Mouse (Mus musculus): ENCODE measurements around the gene Crebzf. TPM values are rescaled to one million over a fixed set of nuclear protein-coding genes. Genes with fewer than 3 reads are reported as not detected.

Crebzf gene
- polyA plus RNA-seq, 1 experiment from 2014 or later = 53.5 TPM

DNA sequence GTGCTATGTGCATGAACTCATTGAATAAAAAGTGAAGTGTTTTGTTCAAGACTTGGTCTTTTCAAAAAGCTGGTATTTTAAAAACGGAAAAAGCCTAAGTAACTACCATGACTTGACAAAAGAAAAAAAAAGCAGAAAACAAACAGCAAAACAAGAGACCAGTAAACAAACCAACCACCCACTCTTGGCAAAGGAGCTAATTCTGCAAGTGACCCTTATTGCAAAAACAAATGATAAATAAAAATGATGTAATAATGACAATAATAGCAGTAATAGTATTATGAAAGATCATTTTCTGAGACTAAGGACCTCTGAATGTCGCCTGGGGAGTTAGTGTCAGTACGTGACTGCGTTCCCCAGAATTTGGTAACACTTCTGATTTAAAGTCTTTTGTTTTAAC, 459 bp upstream of the Crebzf start:
- H3K27ac ChIP-seq (replicated peaks; ENCODE audit: low read depth, low read length) = no peak overlapping the region

DNA sequence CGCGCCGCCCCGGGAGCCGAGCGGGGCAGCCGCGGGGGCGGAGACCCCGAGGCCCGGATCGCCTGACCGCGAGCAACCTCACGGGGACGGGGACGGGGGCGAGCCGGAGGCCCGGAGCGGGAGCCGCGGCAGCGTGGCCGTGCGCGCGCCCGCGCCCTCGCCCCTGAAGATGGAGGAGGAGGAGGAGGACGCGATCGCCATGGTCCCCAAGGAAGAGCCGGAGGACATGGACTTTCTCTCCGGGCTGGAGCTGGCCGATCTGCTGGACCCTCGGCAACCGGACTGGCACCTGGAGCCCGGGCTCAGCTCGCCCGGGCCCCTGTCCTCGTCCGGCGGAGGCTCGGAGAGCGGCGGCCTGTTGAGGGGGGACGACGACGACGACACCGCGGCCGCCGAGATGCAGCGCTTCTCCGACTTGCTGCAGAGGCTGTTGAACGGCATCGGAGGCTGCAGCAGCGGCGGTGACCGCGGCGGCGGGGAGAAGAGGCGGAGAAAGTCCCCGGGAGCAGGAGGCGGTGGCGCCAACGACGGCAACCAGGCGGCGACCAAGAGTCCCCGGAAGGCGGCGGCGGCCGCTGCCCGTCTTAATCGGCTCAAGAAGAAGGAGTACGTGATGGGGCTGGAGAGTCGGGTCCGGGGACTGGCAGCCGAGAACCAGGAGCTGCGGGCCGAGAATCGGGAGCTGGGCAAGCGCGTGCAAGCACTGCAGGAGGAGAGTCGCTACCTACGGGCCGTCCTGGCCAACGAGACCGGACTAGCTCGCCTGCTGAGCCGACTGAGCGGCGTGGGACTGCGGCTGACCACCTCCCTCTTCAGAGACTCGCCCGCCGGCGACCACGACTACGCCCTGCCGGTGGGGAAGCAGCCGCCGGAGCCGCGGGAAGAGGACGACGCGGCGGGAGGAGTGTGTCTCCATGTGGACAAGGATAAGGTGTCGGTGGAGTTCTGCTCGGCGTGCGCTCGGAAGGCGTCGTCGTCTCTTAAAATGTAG, 867 bp downstream of the Crebzf start:
- no peaks in the 10 kb centered on the region for H3K36me3 ChIP-seq (replicated peaks; ENCODE audit: control insufficient read depth, insufficient read depth, low read depth, low read length)
- DNase-seq (ENCODE audit: low spot score) (peak; percentile 74), ATAC-seq (replicated peaks; ENCODE audit: insufficient number of reproducible peaks, low FRiP score, low TSS enrichment, low read depth) (peak; percentile 80)
- peak overlapping the region; percentile 97 for H3K4me3 ChIP-seq (ENCODE audit: low read depth, low read length)
- under 1% methylated on average over 110 of the region's 123 CpGs for WGBS
- H3K4me2 ChIP-seq (ENCODE audit: low read depth, low read length) = peak overlapping the region; percentile 61
- no peaks in the 10 kb centered on the region for H3K9me3 ChIP-seq (replicated peaks; ENCODE audit: control insufficient read depth, low read length)
- H3K27me3 ChIP-seq (ENCODE audit: control insufficient read depth, insufficient read depth, low read length) = no peaks in the 10 kb centered on the region
- no peaks in the 10 kb centered on the region for H3K4me1 ChIP-seq (ENCODE audit: control insufficient read depth, insufficient read depth, low read length)
- peak overlapping the region; percentile 97 for H3K27ac ChIP-seq (replicated peaks; ENCODE audit: low read depth, low read length)
- H3K9ac ChIP-seq (replicated peaks; ENCODE audit: low read length) = peak overlapping the region; percentile 99

More for the DNA sequence above, 459 bp upstream of the Crebzf start:
- H3K4me1 ChIP-seq (ENCODE audit: control insufficient read depth, insufficient read depth, low read length) = no peaks in the 10 kb centered on the region
- H3K9ac ChIP-seq (replicated peaks; ENCODE audit: low read length) = peak overlapping the region; percentile 99
- no peaks in the 10 kb centered on the region for H3K27me3 ChIP-seq (ENCODE audit: control insufficient read depth, insufficient read depth, low read length)
- peak overlapping the region; percentile 46 for H3K4me2 ChIP-seq (ENCODE audit: low read depth, low read length)
- DNase-seq (ENCODE audit: low spot score) = peak; percentile 18
- peak overlapping the region; percentile 97 for H3K4me3 ChIP-seq (ENCODE audit: low read depth, low read length)
- 15% methylated on average over 4 of the region's 4 CpGs for WGBS
- no peaks in the 10 kb centered on the region for H3K9me3 ChIP-seq (replicated peaks; ENCODE audit: control insufficient read depth, low read length)
- ATAC-seq (replicated peaks; ENCODE audit: insufficient number of reproducible peaks, low FRiP score, low TSS enrichment, low read depth) = no peak
- no peaks in the 10 kb centered on the region for H3K36me3 ChIP-seq (replicated peaks; ENCODE audit: control insufficient read depth, insufficient read depth, low read depth, low read length)

- Histone ChIP-seq H3K4me1 (ENCODE audit: control insufficient read depth, insufficient read depth, low read length) (no peaks in the 10 kb centered on the region), H3K9ac (replicated peaks; ENCODE audit: low read length) (peak overlapping the region; percentile 99), H3K9me3 (replicated peaks; ENCODE audit: control insufficient read depth, low read length) (no peaks in the 10 kb centered on the region), H3K36me3 (replicated peaks; ENCODE audit: control insufficient read depth, insufficient read depth, low read depth, low read length) (no peaks in the 10 kb centered on the region), H3K27ac (replicated peaks; ENCODE audit: low read depth, low read length) (no peak overlapping the region; the same call in 1 of the 2 replicates), H3K27me3 (ENCODE audit: control insufficient read depth, insufficient read depth, low read length) (no peaks in the 10 kb centered on the region), H3K4me3 (ENCODE audit: low read depth, low read length) (peak overlapping the region; percentile 97), H3K4me2 (ENCODE audit: low read depth, low read length) (peak overlapping the region; percentile 61)
- DNase-seq (ENCODE audit: low spot score) (peak; percentile 7), ATAC-seq (replicated peaks; ENCODE audit: insufficient number of reproducible peaks, low FRiP score, low TSS enrichment, low read depth) (no peak)
- under 1% methylated on average over 6 of the region's 6 CpGs for WGBS
These were observed 1.7 kb downstream of the Crebzf start for GRCm38 (mm10) chr7:90444206-90444605.

DNA sequence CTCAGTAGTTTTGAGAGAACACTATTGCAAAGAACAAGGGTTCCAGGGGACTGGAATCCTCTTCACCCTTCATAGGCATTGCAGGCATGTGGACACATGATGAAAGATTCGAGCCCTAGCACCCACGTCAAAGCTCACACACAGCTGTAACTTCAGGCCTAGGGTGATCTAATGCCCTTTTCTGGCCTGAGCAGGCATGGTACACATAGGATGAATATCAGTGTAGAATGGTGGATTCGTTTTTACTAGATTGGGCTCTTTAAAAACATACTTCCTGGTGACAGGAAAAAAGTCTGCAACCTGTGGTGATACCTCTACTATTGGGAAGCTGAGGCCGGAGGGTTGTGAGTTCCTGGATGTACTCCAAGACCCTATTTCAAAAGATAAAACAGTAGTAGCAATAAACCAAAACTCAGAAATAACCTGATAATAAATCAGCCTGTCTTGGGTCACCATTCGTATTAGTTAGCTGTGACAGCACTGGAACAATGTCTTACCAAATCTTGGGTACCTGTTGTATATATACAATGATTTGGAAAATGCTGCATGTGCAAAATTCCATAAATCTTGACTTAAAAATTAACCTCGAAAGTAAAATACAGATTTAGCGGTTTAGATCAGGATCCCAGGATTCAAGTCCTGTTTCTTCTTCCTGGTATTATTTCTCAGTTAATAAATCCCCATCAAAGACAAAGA, 13.8 kb downstream of the Crebzf start:
- no peak overlapping the region for H3K27ac ChIP-seq (replicated peaks; ENCODE audit: low read depth, low read length)
- no peaks in the 10 kb centered on the region for H3K27me3 ChIP-seq (ENCODE audit: control insufficient read depth, insufficient read depth, low read length)
- H3K4me1 ChIP-seq (ENCODE audit: control insufficient read depth, insufficient read depth, low read length) = no peaks in the 10 kb centered on the region; the same call in 1 of the 2 replicates
- peaks cover 2% of the 10 kb centered on the region for H3K36me3 ChIP-seq (replicated peaks; ENCODE audit: control insufficient read depth, insufficient read depth, low read depth, low read length)
- H3K4me3 ChIP-seq (ENCODE audit: low read depth, low read length) = peak overlapping the region; percentile 68
- 37% methylated on average over 7 of the region's 7 CpGs for WGBS
- peak overlapping the region; percentile 61 for H3K4me2 ChIP-seq (ENCODE audit: low read depth, low read length)
- H3K9ac ChIP-seq (replicated peaks; ENCODE audit: low read length) = peak overlapping the region; percentile 76; the same call in 1 of the 2 replicates
- ATAC-seq (replicated peaks; ENCODE audit: insufficient number of reproducible peaks, low FRiP score, low TSS enrichment, low read depth) (no peak), DNase-seq (ENCODE audit: low spot score) (no peak)
- no peaks in the 10 kb centered on the region for H3K9me3 ChIP-seq (replicated peaks; ENCODE audit: control insufficient read depth, low read length)

GRCm38 (mm10) chr7:90456845-90457468, 14.4 kb downstream of the Crebzf start, which contains the start of gene Tmem126a:
Gene Tmem126a, minus strand, starts transcription at chr7:90457229.
- DNase-seq (ENCODE audit: low spot score) (peak; percentile 92), ATAC-seq (replicated peaks; ENCODE audit: insufficient number of reproducible peaks, low FRiP score, low TSS enrichment, low read depth) (peak; percentile 96)
- Histone ChIP-seq H3K4me2 (ENCODE audit: low read depth, low read length) (peak within 1 kb of the TSS; percentile 61), H3K9me3 (replicated peaks; ENCODE audit: control insufficient read depth, low read length) (no peaks in the 10 kb centered on the region), H3K9ac (replicated peaks; ENCODE audit: low read length) (peak within 1 kb of the TSS; percentile 76), H3K4me3 (ENCODE audit: low read depth, low read length) (peak within 1 kb of the TSS; percentile 68), H3K4me1 (ENCODE audit: control insufficient read depth, insufficient read depth, low read length) (no peaks in the 10 kb centered on the region; the same call in 1 of the 2 replicates), H3K27ac (replicated peaks; ENCODE audit: low read depth, low read length) (peak within 1 kb of the TSS; percentile 79), H3K27me3 (ENCODE audit: control insufficient read depth, insufficient read depth, low read length) (no peaks in the 10 kb centered on the region), H3K36me3 (replicated peaks; ENCODE audit: control insufficient read depth, insufficient read depth, low read depth, low read length) (peaks cover 2% of the 10 kb centered on the region)
- WGBS = under 1% methylated on average over 41 of the region's 41 CpGs

GRCm38 (mm10) chr7:90457517-90457916, 15.0 kb downstream of the Crebzf start:
- Histone ChIP-seq H3K4me3 (ENCODE audit: low read depth, low read length) (peak overlapping the region; percentile 68), H3K36me3 (replicated peaks; ENCODE audit: control insufficient read depth, insufficient read depth, low read depth, low read length) (peaks cover 2% of the 10 kb centered on the region), H3K9ac (replicated peaks; ENCODE audit: low read length) (peak overlapping the region; percentile 76), H3K4me1 (ENCODE audit: control insufficient read depth, insufficient read depth, low read length) (no peaks in the 10 kb centered on the region; the same call in 1 of the 2 replicates), H3K9me3 (replicated peaks; ENCODE audit: control insufficient read depth, low read length) (no peaks in the 10 kb centered on the region), H3K27me3 (ENCODE audit: control insufficient read depth, insufficient read depth, low read length) (no peaks in the 10 kb centered on the region), H3K4me2 (ENCODE audit: low read depth, low read length) (peak overlapping the region; percentile 61), H3K27ac (replicated peaks; ENCODE audit: low read depth, low read length) (peak overlapping the region; percentile 79)
- ATAC-seq (replicated peaks; ENCODE audit: insufficient number of reproducible peaks, low FRiP score, low TSS enrichment, low read depth) = peak; percentile 71
- peak; percentile 65 for DNase-seq (ENCODE audit: low spot score)
- WGBS = 17% methylated on average over 10 of the region's 10 CpGs

DNA sequence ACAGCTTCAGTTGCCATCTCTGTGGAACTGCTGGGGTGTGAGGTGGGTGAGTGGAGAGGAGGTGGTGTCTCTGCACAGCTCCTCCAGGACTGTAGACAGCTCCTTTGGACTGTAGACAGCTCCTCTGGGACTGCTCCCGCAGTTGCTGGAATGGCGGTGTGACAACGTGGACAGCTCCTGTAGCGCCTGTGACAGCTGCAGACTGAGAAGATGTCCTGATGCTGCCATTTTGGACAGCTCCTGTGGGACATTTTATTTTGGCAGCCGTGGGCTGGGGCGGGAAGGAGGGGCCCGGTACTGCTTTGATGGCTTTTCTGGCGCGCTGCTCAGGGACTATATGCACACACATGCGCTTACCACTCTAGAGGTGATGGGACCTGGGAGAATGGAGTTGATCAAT, 17.8 kb downstream of the Crebzf start:
- Histone ChIP-seq H3K4me2 (ENCODE audit: low read depth, low read length) (no peak overlapping the region), H3K36me3 (replicated peaks; ENCODE audit: control insufficient read depth, insufficient read depth, low read depth, low read length) (no peaks in the 10 kb centered on the region), H3K27ac (replicated peaks; ENCODE audit: low read depth, low read length) (no peak overlapping the region), H3K27me3 (ENCODE audit: control insufficient read depth, insufficient read depth, low read length) (no peaks in the 10 kb centered on the region), H3K4me3 (ENCODE audit: low read depth, low read length) (no peak overlapping the region), H3K9ac (replicated peaks; ENCODE audit: low read length) (no peak overlapping the region), H3K4me1 (ENCODE audit: control insufficient read depth, insufficient read depth, low read length) (no peaks in the 10 kb centered on the region; the same call in 1 of the 2 replicates), H3K9me3 (replicated peaks; ENCODE audit: control insufficient read depth, low read length) (no peaks in the 10 kb centered on the region)
- 56% methylated on average over 10 of the region's 10 CpGs for WGBS
- ATAC-seq (replicated peaks; ENCODE audit: insufficient number of reproducible peaks, low FRiP score, low TSS enrichment, low read depth) (no peak), DNase-seq (ENCODE audit: low spot score) (no peak)
